Mouse (Mus musculus) heart, adult 2 months (tissue): Measurements from ENCODE around the gene Mapkbp1.

Experiments
- CTCF ChIP-seq: fragments of 200-600 bp; IDR thresholded peaks from 2 replicates; pipeline ENCODE4 v1.8.1; 2022; ENCODE audit warnings: antibody characterized with exemption, mild to moderate bottlenecking, moderate library complexity
- EP300 ChIP-seq: fragments of 200-500 bp; IDR thresholded peaks from 2 replicates; pipeline ENCODE4 v1.6.1; 2011; ENCODE audit warnings: low read depth, low read length, control low read depth; ENCODE audit not compliant: insufficient read depth
- POLR2A ChIP-seq: fragments of 200-500 bp; IDR thresholded peaks from 2 replicates; pipeline ENCODE4 v1.6.1; 2011; ENCODE audit warnings: mild to moderate bottlenecking, low read depth, low read length, control low read depth; ENCODE audit not compliant: insufficient read depth

GRCm38 (mm10) chr2:120064639-120065038 is 92.1 kb downstream of the Mapkbp1 start:
- no peak for TF ChIP-seq POLR2A
- TF ChIP-seq CTCF: peak; percentile 23
- TF ChIP-seq EP300: no peak
